Mouse (Mus musculus) CH12.LX (cell line): ENCODE data around the gene Arhgap31.

Experiments used
- BHLHE40 ChIP-seq: IDR thresholded peaks from 2 replicates; pipeline ENCODE4 v1.6.1; 2011; ENCODE audit warnings: mild to moderate bottlenecking, low read depth, low read length, improper control_type of control experiment
- CTCF ChIP-seq, 2 experiments: IDR thresholded peaks in 1 of 2; conservative IDR thresholded peaks in 1 of 2; 2 replicates each; pipeline ENCODE4 v1.5.1; 2011 to 2012; ENCODE audit warnings: low read depth in 2 of 2, low read length in 2 of 2, improper control_type of control experiment in 1 of 2, inconsistent platforms in 1 of 2, mild to moderate bottlenecking in 1 of 2, moderate library complexity in 1 of 2
- EP300 ChIP-seq: IDR thresholded peaks from 2 replicates; pipeline ENCODE4 v1.6.1; 2011; ENCODE audit warnings: low read length, improper control_type of control experiment
- KAT2A ChIP-seq: IDR thresholded peaks from 2 replicates; pipeline ENCODE4 v1.6.1; 2012; ENCODE audit warnings: low read length, improper control_type of control experiment, inconsistent platforms; ENCODE audit not compliant: insufficient replicate concordance
- POLR2AphosphoS2 ChIP-seq: IDR thresholded peaks from 2 replicates; pipeline ENCODE4 v1.6.1; 2011; ENCODE audit warnings: low read depth, low read length, improper control_type of control experiment
- SIN3A ChIP-seq: IDR thresholded peaks from 2 replicates; pipeline ENCODE4 v1.6.1; 2012; ENCODE audit warnings: low read length, improper control_type of control experiment, inconsistent platforms
- TBP ChIP-seq: conservative IDR thresholded peaks from 2 replicates; pipeline ENCODE4 v1.6.1; 2011; ENCODE audit warnings: low read depth, low read length, improper control_type of control experiment

DNA sequence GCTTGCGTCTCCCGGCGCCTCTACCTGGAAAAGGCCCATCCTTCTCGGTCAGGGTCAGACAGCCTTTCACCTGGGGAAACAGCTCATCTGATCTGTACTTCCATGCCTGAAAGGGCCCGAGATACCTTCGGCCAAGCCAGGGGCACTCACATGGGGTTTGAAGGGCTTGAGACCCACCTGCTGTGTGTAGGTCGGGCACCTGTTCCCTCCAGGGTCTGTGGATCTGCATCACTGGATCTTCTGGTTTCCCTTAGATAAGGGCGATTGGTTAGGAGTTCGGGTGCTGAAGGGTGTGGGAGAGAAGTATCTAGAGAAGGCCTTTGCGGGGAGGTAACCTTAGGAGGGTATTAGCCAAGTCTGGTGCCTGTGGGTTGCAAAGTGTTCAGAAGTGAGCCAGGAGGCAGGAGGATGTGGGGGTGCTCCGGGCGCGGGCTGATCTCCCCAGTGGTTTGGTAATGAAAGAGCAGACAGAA lies 29.6 kb upstream of the Arhgap31 start:
- TF ChIP-seq TBP (no peak), CTCF (conservative IDR thresholded peaks at IDR 0.05 in 1 of 2, IDR thresholded peaks at IDR 0.05 in 1 of 2; ENCODE audit: low read depth in 2 of 2, low read length in 2 of 2) (no peak), BHLHE40 (no peak), SIN3A (no peak), EP300 (no peak), KAT2A (no peak), POLR2AphosphoS2 (no peak)
